Mouse (Mus musculus) small intestine, adult 2 months (tissue): ENCODE results near the gene Rab36. TPM values are rescaled to one million over a fixed set of nuclear protein-coding genes. Genes with fewer than 3 reads are reported as not detected.
"Not testable (repeated sequence)": the region's sequence is repeated elsewhere in the genome, so short reads cannot be mapped to it uniquely, and the experiment has no call there.

Source experiments
- H3K27ac ChIP-seq: fragments of 200-500 bp; 2 replicates; pipeline ENCODE4 v1.5.1; 2012; ENCODE audit warnings: low read depth, low read length, control low read depth, inconsistent platforms; ENCODE audit not compliant: insufficient read depth
- H3K27me3 ChIP-seq: fragments of 200-500 bp; 2 replicates; pipeline ENCODE4 v1.6.1; 2012; ENCODE audit warnings: mild to moderate bottlenecking, moderate library complexity, low read length, inconsistent platforms; ENCODE audit not compliant: control insufficient read depth, insufficient read depth
- H3K36me3 ChIP-seq: fragments of 200-500 bp; 2 replicates; pipeline ENCODE4 v1.6.1; 2012; ENCODE audit warnings: mild to moderate bottlenecking, low read length, control low read depth, inconsistent platforms; ENCODE audit not compliant: control insufficient read depth, insufficient read depth
- H3K4me1 ChIP-seq: fragments of 200-500 bp; 2 replicates; pipeline ENCODE4 v1.6.1; 2012; ENCODE audit warnings: low read length, inconsistent platforms, mixed read lengths; ENCODE audit not compliant: control insufficient read depth, insufficient read depth, insufficient read length
- H3K4me3 ChIP-seq: fragments of 200-500 bp; 2 replicates; pipeline ENCODE4 v1.5.1; 2012; ENCODE audit warnings: low read depth, mild to moderate bottlenecking, control low read depth, inconsistent platforms, low read length, moderate library complexity
- CTCF ChIP-seq: fragments of 200-500 bp; IDR thresholded peaks from 2 replicates; pipeline ENCODE4 v1.5.1; 2012; ENCODE audit warnings: low read depth, mild to moderate bottlenecking, control low read depth, inconsistent platforms, low read length, moderate library complexity, mixed read lengths; ENCODE audit not compliant: insufficient replicate concordance, insufficient read length; ENCODE audit errors: extremely low read depth
- POLR2A ChIP-seq: fragments of 200-500 bp; IDR thresholded peaks from 2 replicates; pipeline ENCODE4 v1.6.1; 2012; ENCODE audit warnings: low read depth, mild to moderate bottlenecking, control low read depth, inconsistent platforms, low read length, moderate library complexity
- WGBS: fragments of 180-500 bp; shearing (Covaris S2); methylation state at CpG from one replicate; pipeline ENCODE4 v1.1.7; 2018; 5-methylcytosine and 5-hydroxymethylcytosine counted together
- polyA plus RNA-seq: library from polyadenylated mRNA; depleted of rRNA; stranded (reverse); fragments of >200 nt; gene quantifications from 2 replicates; pipeline ENCODE4 v1.2.3, GENCODE M21; 2012

Gene Rab36
- polyA plus RNA-seq, 1 experiment, result 1.6 TPM

- TF ChIP-seq POLR2A (no peak), CTCF (no peak)
- no peak overlapping the region for H3K4me3 ChIP-seq
- no peaks in the 10 kb centered on the region for H3K36me3 ChIP-seq
- H3K27ac ChIP-seq, result no peak overlapping the region
- no peaks in the 10 kb centered on the region for H3K27me3 ChIP-seq
- no peaks in the 10 kb centered on the region for H3K4me1 ChIP-seq
- WGBS, result 56% methylated on average over 8 of the region's 8 CpGs
These were observed 10.4 kb upstream of the Rab36 start for GRCm38 (mm10) chr10:75026491-75026890.

DNA sequence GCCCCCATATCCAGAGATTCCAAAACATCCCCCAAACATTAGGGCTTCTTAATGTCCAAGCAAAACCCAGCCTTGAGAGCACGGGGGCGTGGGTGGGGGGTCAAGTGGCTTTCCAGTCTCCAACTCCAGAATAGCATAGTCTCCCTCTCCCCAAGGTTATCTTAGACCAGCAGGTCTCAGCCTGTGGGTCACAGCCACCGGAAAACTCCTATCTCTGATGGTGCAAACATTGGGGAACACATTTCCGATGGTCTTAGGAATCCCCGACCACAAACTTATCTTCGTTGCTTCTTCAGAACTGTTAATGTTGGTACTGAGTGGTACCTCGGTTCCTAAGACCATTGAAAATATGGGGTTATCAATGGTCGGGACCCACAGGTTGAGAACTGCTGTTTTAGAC, 8.1 kb upstream of the Rab36 start:
- WGBS, result 81% methylated on average over 8 of the region's 8 CpGs
- TF ChIP-seq CTCF (no peak), POLR2A (no peak)
- H3K36me3 ChIP-seq, result no peaks in the 10 kb centered on the region
- no peaks in the 10 kb centered on the region for H3K27me3 ChIP-seq
- H3K27ac ChIP-seq, result no peak overlapping the region
- no peak overlapping the region for H3K4me3 ChIP-seq
- peaks cover 2% of the 10 kb centered on the region; the same call in 1 of the 2 replicates for H3K4me1 ChIP-seq

- Histone ChIP-seq H3K27me3 (no peaks in the 10 kb centered on the region), H3K4me1 (peaks cover 2% of the 10 kb centered on the region; the same call in 1 of the 2 replicates), H3K27ac (no peak overlapping the region), H3K4me3 (no peak overlapping the region), H3K36me3 (no peaks in the 10 kb centered on the region)
- TF ChIP-seq POLR2A, result no peak
- no peak for TF ChIP-seq CTCF
- 94% methylated on average over 3 of the region's 3 CpGs for WGBS
These were observed 7.2 kb upstream of the Rab36 start for GRCm38 (mm10) chr10:75029677-75030076.

GRCm38 (mm10) chr10:75030234-75030633, 6.6 kb upstream of the Rab36 start:
- peaks cover 2% of the 10 kb centered on the region; the same call in 1 of the 2 replicates for H3K4me1 ChIP-seq
- 67% methylated on average over 3 of the region's 3 CpGs for WGBS

GRCm38 (mm10) chr10:75031345-75032114, 5.3 kb upstream of the Rab36 start:
- no peaks in the 10 kb centered on the region for H3K36me3 ChIP-seq
- peaks cover 2% of the 10 kb centered on the region; the same call in 1 of the 2 replicates for H3K4me1 ChIP-seq

More at GRCm38 (mm10) chr10:75030234-75030633, 6.6 kb upstream of the Rab36 start:
- Histone ChIP-seq H3K4me3 (no peak overlapping the region), H3K27ac (no peak overlapping the region), H3K36me3 (no peaks in the 10 kb centered on the region), H3K27me3 (no peaks in the 10 kb centered on the region)
- no peak for TF ChIP-seq POLR2A
- no peak for TF ChIP-seq CTCF

GRCm38 (mm10) chr10:75032395-75032794, 4.5 kb upstream of the Rab36 start, which contains the start of gene Rsph14:
Gene Rsph14, minus strand, starts transcription at chr10:75032586.
- peaks cover 9% of the 10 kb centered on the region for H3K4me1 ChIP-seq
- 16% methylated on average over 10 of the region's 10 CpGs for WGBS
- H3K27me3 ChIP-seq, result no peaks in the 10 kb centered on the region
- TF ChIP-seq POLR2A, result no peak
- no peak for TF ChIP-seq CTCF
- no peak within 1 kb of the TSS for H3K27ac ChIP-seq
- no peak within 1 kb of the TSS for H3K4me3 ChIP-seq
- H3K36me3 ChIP-seq, result no peaks in the 10 kb centered on the region

More at GRCm38 (mm10) chr10:75031345-75032114, 5.3 kb upstream of the Rab36 start:
- no peak for TF ChIP-seq CTCF
- no peak for TF ChIP-seq POLR2A
- Histone ChIP-seq H3K4me3 (no peak overlapping the region), H3K27me3 (no peaks in the 10 kb centered on the region), H3K27ac (no peak overlapping the region)
- 37% methylated on average over 5 of the region's 5 CpGs for WGBS

GRCm38 (mm10) chr10:75042060-75042459, 5.2 kb downstream of the Rab36 start:
- 4% methylated on average over 1 of the region's 1 CpGs for WGBS
- H3K4me1 ChIP-seq, result not testable (repeated sequence)

DNA sequence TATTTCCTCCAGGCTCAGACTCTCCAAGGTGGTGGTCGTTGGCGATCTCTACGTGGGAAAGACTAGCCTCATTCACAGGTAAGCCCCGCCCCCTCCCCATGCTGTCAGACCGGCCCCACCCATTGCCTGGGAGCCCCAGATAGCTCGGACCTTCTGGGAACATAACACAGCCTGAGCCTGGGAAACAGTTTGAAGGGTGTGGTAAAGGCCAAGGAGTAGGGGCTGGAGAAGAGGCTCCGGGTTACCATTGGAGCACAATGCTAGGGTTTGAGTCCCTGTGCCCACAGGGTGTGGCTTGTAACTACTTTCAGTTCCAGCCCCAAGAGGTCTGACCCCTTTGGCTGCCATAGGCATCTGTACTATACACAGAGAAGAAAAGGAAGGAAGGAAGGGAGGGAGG, 7.6 kb downstream of the Rab36 start:
- 18% methylated on average over 7 of the region's 7 CpGs for WGBS
- Histone ChIP-seq H3K27me3 (no peaks in the 10 kb centered on the region), H3K27ac (no peak overlapping the region), H3K4me1 (peaks cover 2% of the 10 kb centered on the region; the same call in 1 of the 2 replicates), H3K4me3 (no peak overlapping the region), H3K36me3 (no peaks in the 10 kb centered on the region)
- TF ChIP-seq CTCF, result no peak
- TF ChIP-seq POLR2A, result no peak

More at GRCm38 (mm10) chr10:75042060-75042459, 5.2 kb downstream of the Rab36 start:
- not testable (repeated sequence) for H3K4me3 ChIP-seq, H3K27me3 ChIP-seq, H3K27ac ChIP-seq, H3K36me3 ChIP-seq
